Mouse (Mus musculus) heart, postnatal 0 days (tissue): ENCODE measurements at regions not wholly inside any gene's neighbourhood (a gene's known extent, or its start where the extent isn't known, plus 50 kb on each side); places are given as distances from the start of the nearest gene placed in this dataset.

ENCODE experiments used
- ATAC-seq: fragments of 200-750 bp; cut with Nextera tagmentation; 2 replicates; pipeline ENCODE4 v1.8.0; 2017; ENCODE audit warnings: low read depth, moderate number of reproducible peaks, moderate library complexity; ENCODE audit not compliant: insufficient read depth
- DNase-seq: peaks from one replicate; pipeline ENCODE4 v3.0.0-alpha.2; 2016; ENCODE audit warnings: low spot score
- H3K27ac ChIP-seq: fragments of 300-500 bp; sonication (generic); 2 replicates; pipeline ENCODE4 v1.5.1; 2014; ENCODE audit warnings: low read depth, mild to moderate bottlenecking
- H3K27me3 ChIP-seq: fragments of 300-500 bp; sonication (generic); 2 replicates; pipeline ENCODE4 v1.6.1; 2014; ENCODE audit warnings: low read length, mixed read lengths; ENCODE audit not compliant: control insufficient read depth, insufficient read depth
- H3K36me3 ChIP-seq: fragments of 300-500 bp; sonication (generic); replicated peaks from 2 replicates; pipeline ENCODE4 v1.6.1; 2014; ENCODE audit warnings: low read length, mixed read lengths; ENCODE audit not compliant: control insufficient read depth, insufficient read depth
- H3K4me1 ChIP-seq: fragments of 300-500 bp; sonication (generic); 2 replicates; pipeline ENCODE4 v1.6.1; 2014; ENCODE audit warnings: antibody characterized with exemption; ENCODE audit not compliant: control insufficient read depth, insufficient read depth
- H3K4me2 ChIP-seq: fragments of 300-500 bp; sonication (generic); 2 replicates; pipeline ENCODE4 v1.6.1; 2014; ENCODE audit warnings: low read depth, mild to moderate bottlenecking, low read length, moderate library complexity
- H3K4me3 ChIP-seq: fragments of 300-500 bp; sonication (generic); 2 replicates; pipeline ENCODE4 v1.5.1; 2014; ENCODE audit warnings: low read depth, low read length
- H3K9ac ChIP-seq: fragments of 300-500 bp; sonication (generic); replicated peaks from 2 replicates; pipeline ENCODE4 v1.6.1; 2014; ENCODE audit warnings: low read depth, low read length, mixed read lengths
- H3K9me3 ChIP-seq: fragments of 300-500 bp; sonication (generic); replicated peaks from 2 replicates; pipeline ENCODE4 v1.6.1; 2016; ENCODE audit warnings: low read length; ENCODE audit not compliant: control insufficient read depth
- CTCF ChIP-seq: IDR thresholded peaks from 2 replicates; pipeline ENCODE4 v1.5.1; 2016; ENCODE audit warnings: antibody characterized with exemption, control low read depth, low read depth
- EP300 ChIP-seq: IDR thresholded peaks from 2 replicates; pipeline ENCODE4 v1.6.1; 2016; ENCODE audit warnings: antibody characterized with exemption, low read depth
- WGBS: fragments of 180-500 bp; shearing (Covaris S2); extraction: QIAGEN DNeasy Blood & Tissue Kit; methylation state at CpG from one replicate; pipeline ENCODE4 v1.1.7; 2014; 5-methylcytosine and 5-hydroxymethylcytosine counted together

DNA sequence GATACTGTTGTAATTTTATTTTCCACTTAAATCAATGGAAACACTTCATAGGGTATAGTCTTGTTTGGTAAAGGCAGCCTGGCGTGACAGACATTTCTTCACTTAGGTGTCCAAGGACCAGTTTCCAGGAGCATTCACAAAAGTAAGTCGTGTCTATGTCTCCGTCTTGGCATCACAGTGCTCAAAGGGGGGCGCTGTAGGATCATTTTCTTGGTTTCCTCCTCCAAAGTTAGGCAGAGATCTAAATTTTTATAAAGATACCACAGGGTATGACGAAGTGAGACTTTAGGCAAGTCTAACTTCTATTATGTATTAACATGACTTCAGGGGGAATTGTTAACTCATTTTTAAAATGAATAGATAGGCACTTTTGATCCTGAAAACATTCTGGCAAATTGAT is 79.1 kb downstream of the Llph start:
- no peak for ATAC-seq
- H3K4me2 ChIP-seq, result no peak overlapping the region
- H3K27ac ChIP-seq, result no peak overlapping the region
- no peaks in the 10 kb centered on the region for H3K9me3 ChIP-seq
- H3K27me3 ChIP-seq, result no peaks in the 10 kb centered on the region
- TF ChIP-seq EP300 (no peak), CTCF (peak; percentile 47)
- no peaks in the 10 kb centered on the region for H3K4me1 ChIP-seq
- H3K36me3 ChIP-seq, result no peaks in the 10 kb centered on the region
- H3K9ac ChIP-seq, result no peak overlapping the region
- no peak for DNase-seq
- no peak overlapping the region for H3K4me3 ChIP-seq
- WGBS, result 42% methylated on average over 5 of the region's 5 CpGs

DNA sequence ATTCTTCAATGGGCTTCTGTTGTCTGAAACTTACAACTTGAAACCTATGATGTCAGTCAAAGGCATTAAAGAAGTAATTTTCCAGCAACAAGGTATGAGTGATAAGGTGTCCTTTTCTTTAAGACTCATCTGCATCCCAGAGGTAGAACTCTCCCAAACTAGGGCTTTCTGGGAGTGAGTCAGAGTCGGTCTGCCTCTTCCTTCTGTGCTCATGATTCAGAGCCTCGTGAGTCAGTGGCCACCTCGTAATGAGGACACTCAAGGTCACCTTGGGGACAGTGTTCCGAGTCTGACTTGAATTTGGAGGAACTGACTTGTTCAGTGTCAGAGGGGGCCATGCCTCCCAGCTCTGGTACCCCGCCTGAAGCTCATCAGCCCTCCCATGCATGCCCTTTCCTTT is 81.8 kb downstream of the Llph start:
- no peaks in the 10 kb centered on the region for H3K9me3 ChIP-seq
- no peaks in the 10 kb centered on the region for H3K36me3 ChIP-seq
- no peaks in the 10 kb centered on the region for H3K27me3 ChIP-seq
- no peak overlapping the region for H3K4me2 ChIP-seq
- H3K27ac ChIP-seq, result no peak overlapping the region
- no peak overlapping the region for H3K9ac ChIP-seq
- ATAC-seq (0 out of 2 replicates have a peak, but pooled peaks have one; percentile 30), DNase-seq (no peak)
- H3K4me1 ChIP-seq, result no peaks in the 10 kb centered on the region
- H3K4me3 ChIP-seq, result no peak overlapping the region
- TF ChIP-seq CTCF (no peak), EP300 (no peak)
- 44% methylated on average over 5 of the region's 5 CpGs for WGBS
